Mouse (Mus musculus) midbrain, embryonic 16.5 days (tissue): ENCODE results near the gene Mkln1. TPM values are rescaled to one million over a fixed set of nuclear protein-coding genes. Genes with fewer than 3 reads are reported as not detected.
"Not testable (repeated sequence)": the region's sequence is repeated elsewhere in the genome, so short reads cannot be mapped to it uniquely, and the experiment has no call there.

Experiments used
- ATAC-seq: fragments of 200-750 bp; cut with Nextera tagmentation; 2 replicates; pipeline ENCODE4 v1.8.0; 2017; ENCODE audit warnings: moderate TSS enrichment
- H3K27ac ChIP-seq: fragments of 300-500 bp; sonication (generic); 2 replicates; pipeline ENCODE4 v1.5.1; 2014; ENCODE audit warnings: mild to moderate bottlenecking, low read length, mixed read lengths
- H3K27me3 ChIP-seq: fragments of 300-500 bp; sonication (generic); 2 replicates; pipeline ENCODE4 v1.6.1; 2014; ENCODE audit warnings: low read depth, low read length, mixed read lengths; ENCODE audit not compliant: control insufficient read depth, insufficient read depth
- H3K36me3 ChIP-seq: fragments of 300-500 bp; sonication (generic); 2 replicates; pipeline ENCODE4 v1.6.1; 2014; ENCODE audit warnings: mild to moderate bottlenecking, low read length, moderate library complexity, mixed read lengths; ENCODE audit not compliant: control insufficient read depth, insufficient read depth
- H3K4me1 ChIP-seq: fragments of 300-500 bp; sonication (generic); 2 replicates; pipeline ENCODE4 v1.6.1; 2014; ENCODE audit warnings: mild to moderate bottlenecking, low read length, mixed read lengths; ENCODE audit not compliant: control insufficient read depth, insufficient read depth
- H3K4me2 ChIP-seq: fragments of 300-500 bp; sonication (generic); 2 replicates; pipeline ENCODE4 v1.6.1; 2014; ENCODE audit warnings: mild to moderate bottlenecking, low read length, mixed read lengths
- H3K4me3 ChIP-seq: fragments of 300-500 bp; sonication (generic); 2 replicates; pipeline ENCODE4 v1.5.1; 2014; ENCODE audit warnings: low read depth, mild to moderate bottlenecking, low read length, moderate library complexity, mixed read lengths
- H3K9ac ChIP-seq: fragments of 300-500 bp; sonication (generic); 2 replicates; pipeline ENCODE4 v1.6.1; 2014; ENCODE audit warnings: low read depth, low read length, mixed read lengths
- H3K9me3 ChIP-seq: fragments of 300-500 bp; sonication (generic); replicated peaks from 2 replicates; pipeline ENCODE4 v1.6.1; 2014; ENCODE audit warnings: mild to moderate bottlenecking, low read length, mixed read lengths; ENCODE audit not compliant: control insufficient read depth, poor library complexity, severe bottlenecking
- WGBS: fragments of 180-500 bp; shearing (Covaris S2); extraction: QIAGEN DNeasy Blood & Tissue Kit; methylation state at CpG from one replicate; pipeline ENCODE4 v1.1.7; 2014; 5-methylcytosine and 5-hydroxymethylcytosine counted together
- polyA plus RNA-seq: library from polyadenylated mRNA; unstranded; fragments of >200 nt; fragmentation: Nextera tagmentation; extraction: Ambion mirVana; gene quantifications from 2 replicates; pipeline ENCODE4 v1.2.1, GENCODE M21; 2015

The Mkln1 gene
- polyA plus RNA-seq, 1 experiment from 2014 or later: 128 TPM

DNA sequence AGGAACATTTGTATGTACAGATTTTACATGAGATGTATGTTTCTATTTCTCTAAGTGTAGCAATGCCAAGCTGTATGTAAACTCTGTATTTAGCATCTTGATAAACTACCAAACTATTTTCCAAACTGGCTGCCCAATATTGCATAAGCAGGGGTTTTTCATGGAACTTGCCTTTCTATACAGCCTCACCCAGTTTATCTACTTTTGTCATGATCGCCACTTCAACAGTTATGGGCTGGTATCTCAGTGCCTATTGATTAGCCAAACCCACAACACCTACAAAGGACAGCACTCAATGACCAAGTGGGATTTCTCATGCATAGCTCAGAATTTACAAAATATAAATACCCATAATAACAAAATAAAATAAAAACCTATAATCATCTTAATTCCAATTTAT, 139.6 kb downstream of the Mkln1 start:
- Histone ChIP-seq H3K4me1 (peaks cover 4% of the 10 kb centered on the region; the same call in 1 of the 2 replicates), H3K9me3 (no peaks in the 10 kb centered on the region), H3K9ac (no peak overlapping the region), H3K4me3 (no peak overlapping the region), H3K4me2 (no peak overlapping the region), H3K27me3 (no peaks in the 10 kb centered on the region), H3K27ac (no peak overlapping the region), H3K36me3 (no peaks in the 10 kb centered on the region)
- no peak for ATAC-seq
- 94% methylated on average over 1 of the region's 1 CpGs for WGBS

DNA sequence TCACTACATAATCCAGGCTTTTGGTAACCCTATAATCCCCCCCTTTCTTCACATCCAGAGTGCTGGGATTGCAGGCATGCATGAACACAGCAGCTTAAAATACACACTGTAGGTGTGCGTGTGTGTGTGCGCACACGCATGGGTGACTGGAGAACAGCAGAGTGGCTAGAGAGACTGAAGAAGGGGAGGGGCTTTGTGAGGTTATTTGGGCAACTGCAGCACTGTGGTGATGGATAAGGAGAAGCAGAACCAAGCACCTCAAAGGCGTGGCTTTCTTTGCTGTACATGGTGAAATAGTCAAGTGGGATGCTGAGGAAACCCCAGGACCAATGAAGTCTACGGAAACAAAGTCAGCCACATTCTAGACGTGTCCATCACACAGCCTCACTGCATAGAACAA, 141.5 kb downstream of the Mkln1 start:
- Histone ChIP-seq H3K27ac (no peak overlapping the region), H3K9me3 (no peaks in the 10 kb centered on the region), H3K9ac (no peak overlapping the region), H3K27me3 (no peaks in the 10 kb centered on the region), H3K4me2 (no peak overlapping the region), H3K36me3 (no peaks in the 10 kb centered on the region), H3K4me3 (no peak overlapping the region), H3K4me1 (peaks cover 4% of the 10 kb centered on the region; the same call in 1 of the 2 replicates)
- WGBS: 94% methylated on average over 6 of the region's 6 CpGs
- no peak for ATAC-seq

DNA sequence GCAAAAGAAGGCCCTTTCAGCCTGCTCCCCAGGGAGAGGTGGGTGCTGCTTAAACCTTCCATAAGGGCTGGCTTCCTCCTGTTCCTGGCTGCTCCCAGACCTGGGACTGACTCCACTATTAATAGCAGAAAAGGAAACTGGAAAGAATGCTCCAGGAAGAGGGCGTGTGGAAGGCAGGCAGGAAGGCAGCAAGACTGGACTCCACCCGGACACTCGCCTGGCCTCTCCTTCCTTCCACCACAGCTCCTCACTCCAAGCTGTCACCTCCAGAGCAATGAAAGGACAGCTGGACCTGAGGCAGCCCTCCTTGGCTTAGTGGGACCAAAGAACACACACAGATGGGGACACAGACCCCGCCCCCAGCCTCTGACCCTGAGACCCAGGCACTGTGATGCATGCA, 145.8 kb downstream of the Mkln1 start:
- ATAC-seq: no peak
- H3K4me2 ChIP-seq: no peak overlapping the region
- WGBS: 76% methylated on average over 4 of the region's 4 CpGs
- peaks cover 1% of the 10 kb centered on the region; the same call in 1 of the 2 replicates for H3K4me1 ChIP-seq
- H3K27ac ChIP-seq: no peak overlapping the region
- no peaks in the 10 kb centered on the region for H3K27me3 ChIP-seq
- no peak overlapping the region for H3K9ac ChIP-seq
- H3K36me3 ChIP-seq: no peaks in the 10 kb centered on the region
- H3K4me3 ChIP-seq: no peak overlapping the region
- no peaks in the 10 kb centered on the region for H3K9me3 ChIP-seq

DNA sequence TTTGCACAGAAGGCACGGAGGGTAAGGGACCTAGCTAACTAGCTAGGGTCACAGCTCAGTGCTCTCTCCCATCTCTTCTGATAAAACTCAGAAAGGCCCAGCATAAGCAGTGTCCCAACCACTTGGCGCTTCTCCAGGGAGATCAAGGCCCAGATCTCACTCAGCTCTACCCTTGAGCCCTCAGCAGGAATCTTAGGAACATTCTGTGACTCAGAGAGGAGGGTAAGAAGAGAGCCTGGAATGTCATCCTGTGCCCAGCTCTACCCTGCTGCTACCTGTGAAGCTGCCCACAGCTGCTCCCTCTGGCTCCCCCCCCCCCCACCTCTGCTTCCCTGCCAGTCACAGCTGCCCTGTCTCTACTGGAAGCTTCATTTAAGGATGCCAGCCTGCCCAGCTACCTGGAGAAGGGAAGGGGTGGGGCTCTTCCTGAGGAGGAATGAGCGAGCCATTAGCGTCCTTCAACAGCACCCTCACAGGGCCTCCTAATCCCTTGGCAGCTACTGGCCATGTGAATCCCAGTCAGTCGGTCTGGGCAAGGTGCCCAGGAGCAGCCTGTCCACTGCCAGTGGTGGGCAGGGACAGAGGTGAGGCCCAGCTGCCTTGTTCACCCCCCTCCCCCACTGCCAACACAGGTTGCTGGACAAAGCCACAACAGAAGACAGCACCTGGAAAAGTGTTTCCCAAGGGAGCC, 151.0 kb downstream of the Mkln1 start:
- peak; percentile 64 for ATAC-seq
- peak overlapping the region; percentile 47 for H3K27ac ChIP-seq

DNA sequence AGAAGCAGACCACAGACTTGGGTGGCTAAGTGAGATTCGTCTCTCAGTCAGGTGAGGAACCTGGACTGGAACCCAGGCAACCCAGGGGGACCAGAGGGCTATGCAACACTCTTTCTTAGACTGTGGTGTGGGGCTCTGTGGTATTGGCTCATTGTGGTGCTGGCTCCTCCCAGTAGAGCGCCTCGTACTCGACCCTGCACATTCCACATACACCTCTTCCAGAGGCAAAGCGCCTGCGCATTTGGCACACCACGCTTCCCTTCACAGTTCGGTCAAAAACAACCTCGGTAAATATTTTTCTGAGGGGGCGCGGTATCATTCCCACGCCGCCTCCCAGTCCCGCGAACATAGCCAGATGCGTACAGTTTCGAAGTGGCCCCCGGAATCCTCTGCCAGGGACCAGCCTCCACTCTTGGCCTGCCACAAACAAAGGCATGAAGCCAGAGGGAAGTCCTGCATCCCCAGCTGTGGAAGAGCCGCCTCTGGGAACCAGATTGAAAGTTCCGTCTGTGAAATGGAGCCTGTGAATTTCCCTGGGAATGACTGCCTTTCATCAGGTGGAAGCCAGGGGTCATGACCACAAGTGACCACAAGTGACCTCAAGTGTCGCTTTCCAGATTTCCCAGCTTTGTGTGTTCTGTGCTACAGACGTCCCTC, 152.5 kb downstream of the Mkln1 start:
- 85% methylated on average over 22 of the region's 22 CpGs for WGBS

More for the DNA sequence above, 151.0 kb downstream of the Mkln1 start:
- H3K27me3 ChIP-seq: no peaks in the 10 kb centered on the region
- no peak overlapping the region for H3K9ac ChIP-seq
- H3K36me3 ChIP-seq: no peaks in the 10 kb centered on the region
- H3K4me3 ChIP-seq: no peak overlapping the region
- peaks cover 7% of the 10 kb centered on the region; the same call in 1 of the 2 replicates for H3K4me1 ChIP-seq
- H3K4me2 ChIP-seq: no peak overlapping the region
- no peaks in the 10 kb centered on the region for H3K9me3 ChIP-seq
- 42% methylated on average over 5 of the region's 5 CpGs for WGBS

DNA sequence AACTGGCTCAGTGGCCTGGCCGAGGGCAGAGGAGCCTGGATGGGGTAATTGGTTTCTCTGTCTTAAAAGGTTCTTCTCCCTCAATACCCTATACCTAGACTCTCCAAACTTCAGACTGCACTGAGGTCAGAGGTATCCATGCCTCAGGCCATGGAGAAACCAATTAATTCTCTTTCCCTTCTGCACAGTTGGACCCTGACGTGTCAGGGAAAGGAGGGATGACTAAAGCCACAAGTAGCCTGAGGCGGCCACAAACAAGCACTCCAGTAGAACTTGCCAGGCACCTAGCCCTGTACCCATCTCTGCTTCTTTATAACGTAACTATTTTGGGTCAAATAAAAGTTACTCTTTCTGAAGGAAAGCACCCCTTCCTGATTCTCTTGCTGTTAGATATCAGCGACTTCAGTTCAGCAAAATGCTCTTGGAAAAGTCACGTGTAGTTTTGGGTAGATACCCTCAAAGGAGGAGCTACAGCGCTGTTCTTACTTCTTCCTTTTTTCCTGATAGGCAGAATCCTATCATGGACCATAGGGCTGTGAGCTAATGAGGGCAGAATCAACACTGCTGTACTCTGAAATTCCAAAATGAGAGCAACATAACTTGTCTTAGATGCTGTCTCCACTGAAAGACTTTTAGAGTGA, 158.0 kb downstream of the Mkln1 start:
- no peak overlapping the region for H3K4me2 ChIP-seq
- no peak for ATAC-seq
- no peaks in the 10 kb centered on the region for H3K36me3 ChIP-seq
- 90% methylated on average over 7 of the region's 7 CpGs for WGBS
- peaks cover 7% of the 10 kb centered on the region for H3K4me1 ChIP-seq
- no peak overlapping the region for H3K4me3 ChIP-seq
- no peaks in the 10 kb centered on the region for H3K27me3 ChIP-seq
- no peaks in the 10 kb centered on the region for H3K9me3 ChIP-seq
- H3K27ac ChIP-seq: no peak overlapping the region
- no peak overlapping the region for H3K9ac ChIP-seq

More for the DNA sequence above, 152.5 kb downstream of the Mkln1 start:
- Histone ChIP-seq H3K9ac (no peak overlapping the region), H3K27me3 (no peaks in the 10 kb centered on the region), H3K9me3 (no peaks in the 10 kb centered on the region), H3K27ac (no peak overlapping the region), H3K4me3 (no peak overlapping the region), H3K4me1 (peaks cover 7% of the 10 kb centered on the region; the same call in 1 of the 2 replicates), H3K36me3 (no peaks in the 10 kb centered on the region), H3K4me2 (no peak overlapping the region)
- ATAC-seq: no peak

DNA sequence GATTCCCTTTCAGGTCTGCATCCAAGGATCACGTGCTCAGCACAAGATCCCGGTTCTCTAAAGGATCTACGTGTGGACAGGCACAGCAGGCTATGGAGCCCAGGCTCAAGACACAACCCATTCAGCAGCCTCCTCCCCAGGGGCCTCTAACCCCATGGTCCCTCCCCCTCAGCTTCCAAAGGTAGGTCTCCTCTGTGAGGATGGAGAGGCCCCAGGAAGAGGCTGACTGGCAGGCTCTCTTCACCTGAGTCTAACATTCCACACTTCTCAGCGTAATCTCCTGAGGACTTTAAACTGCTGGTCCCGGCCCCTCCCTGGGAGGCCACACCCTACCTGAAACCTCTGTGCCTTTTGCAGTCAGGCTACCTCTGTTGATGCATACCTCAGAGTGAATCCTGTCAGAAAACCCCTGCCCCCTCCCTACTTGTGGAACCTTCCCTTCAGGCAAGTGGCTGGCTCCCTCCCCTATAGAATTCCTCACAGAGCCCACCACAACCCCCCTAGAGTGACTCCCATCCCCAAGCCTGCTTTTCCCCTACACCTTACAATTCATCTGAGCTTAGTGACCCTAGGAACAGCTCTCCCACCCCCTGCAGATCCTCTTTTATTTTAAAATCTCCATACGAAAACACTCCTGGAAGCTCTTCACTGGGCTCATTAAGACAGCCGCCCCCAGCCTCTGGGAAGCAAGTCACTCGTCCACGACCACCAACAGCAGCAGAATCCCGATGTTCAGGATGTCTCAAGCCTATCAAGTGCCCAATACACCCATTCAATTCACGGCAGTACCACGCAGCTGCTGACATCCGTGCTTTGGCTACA, 161.8 kb downstream of the Mkln1 start:
- Histone ChIP-seq H3K9me3 (no peaks in the 10 kb centered on the region), H3K27ac (no peak overlapping the region), H3K27me3 (no peaks in the 10 kb centered on the region), H3K9ac (no peak overlapping the region), H3K36me3 (no peaks in the 10 kb centered on the region), H3K4me3 (no peak overlapping the region), H3K4me2 (peak overlapping the region; percentile 85; the same call in 1 of the 2 replicates), H3K4me1 (peaks cover 23% of the 10 kb centered on the region)
- WGBS: 11% methylated on average over 13 of the region's 13 CpGs
- no peak for ATAC-seq

DNA sequence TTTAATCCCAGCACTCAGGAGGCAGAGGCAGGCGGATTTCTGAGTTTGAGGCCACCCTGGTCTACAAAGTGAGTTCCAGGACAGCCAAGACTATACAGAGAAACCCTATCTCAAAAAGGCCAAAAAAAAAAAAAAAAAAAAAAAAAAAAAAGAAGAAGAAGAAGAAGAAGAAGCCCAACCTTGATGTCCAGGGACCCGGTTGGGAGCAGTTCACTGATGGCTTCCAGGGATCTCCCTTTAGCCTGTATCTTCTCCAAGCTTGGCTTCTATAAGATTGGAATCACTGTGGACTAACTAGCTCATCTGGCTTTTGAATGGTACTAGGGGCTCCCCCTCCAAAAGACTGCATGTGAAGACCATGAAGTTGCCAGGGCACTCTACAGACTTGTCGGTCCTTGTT, 163.4 kb downstream of the Mkln1 start:
- not testable (repeated sequence) for H3K27me3 ChIP-seq, ATAC-seq, H3K27ac ChIP-seq, H3K9me3 ChIP-seq, H3K9ac ChIP-seq, H3K36me3 ChIP-seq
- peak overlapping the region; percentile 78 for H3K4me3 ChIP-seq
- peak overlapping the region; percentile 85 for H3K4me2 ChIP-seq
- H3K4me1 ChIP-seq: peaks cover 23% of the 10 kb centered on the region
- WGBS: 39% methylated on average over 3 of the region's 3 CpGs
